Comparison of ENCODE assay signal across 1 mouse cellular context in the genomic region with DNA sequence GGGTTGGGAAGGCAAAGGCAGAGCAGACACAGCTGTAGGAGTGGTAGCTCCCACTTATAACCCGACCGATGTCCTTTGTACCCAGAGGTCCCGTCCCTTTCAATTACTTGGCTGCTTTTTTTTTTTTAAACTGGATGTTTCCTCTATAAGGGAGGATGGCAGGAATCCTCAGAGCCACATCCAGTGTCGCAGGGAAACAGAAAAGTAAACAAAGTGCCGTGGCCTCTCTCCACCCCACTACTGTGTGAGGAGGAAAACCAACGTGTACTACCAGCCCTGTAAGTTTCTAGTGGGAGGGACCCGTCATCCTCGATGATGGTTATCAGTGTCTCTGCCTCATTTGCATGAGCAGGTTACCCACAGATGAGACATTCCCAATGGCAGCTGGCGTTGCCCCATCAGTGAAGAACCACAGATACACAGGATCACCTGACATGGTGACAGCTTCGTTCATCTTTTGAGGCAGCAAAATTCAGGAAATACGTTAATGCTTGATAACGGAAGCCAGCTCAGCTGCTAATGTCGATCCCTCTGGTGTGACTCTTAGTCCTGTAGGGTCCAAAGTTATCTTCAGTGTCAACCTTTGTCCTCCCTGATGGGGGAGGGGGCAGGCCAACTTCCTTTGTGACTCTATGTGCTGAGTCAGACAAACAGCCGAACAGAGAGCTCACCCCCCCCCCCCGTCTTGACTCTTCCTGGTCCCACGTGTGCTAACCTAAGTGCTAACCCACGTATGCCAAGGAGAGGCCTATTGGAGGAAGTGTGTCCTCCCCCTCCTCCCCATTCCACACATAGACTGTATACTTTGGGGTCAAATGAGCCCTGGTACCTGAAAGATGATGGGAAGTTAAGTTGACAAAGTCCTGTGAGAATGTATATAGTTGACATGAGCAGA.
TF ChIP-seq lines count a peak whose summit lies in the region.

No protein-coding gene starts in this region.

TF ChIP-seq in CH12.LX, 34 proteins besides CTCF, POLR2A, EP300 and RAD21 (continued from another document):
- TF ChIP-seq ZC3H11A (IDR thresholded peaks at IDR 0.05; ENCODE audit: low read depth, low read length) (no peak), TBP (conservative IDR thresholded peaks at IDR 0.05; ENCODE audit: low read depth, low read length) (no peak), SIN3A (IDR thresholded peaks at IDR 0.05; ENCODE audit: low read length) (no peak)
TF ChIP-seq in CH12.LX: peak in this region for 6.
